Mouse (Mus musculus) adipocyte (in vitro differentiated cells): ENCODE measurements around the gene Phrf1.

Source experiments
- DNase-seq: peaks from one replicate; pipeline ENCODE4 v3.0.0-alpha.2; 2016; ENCODE audit warnings: low spot score

Gene Phrf1

DNA sequence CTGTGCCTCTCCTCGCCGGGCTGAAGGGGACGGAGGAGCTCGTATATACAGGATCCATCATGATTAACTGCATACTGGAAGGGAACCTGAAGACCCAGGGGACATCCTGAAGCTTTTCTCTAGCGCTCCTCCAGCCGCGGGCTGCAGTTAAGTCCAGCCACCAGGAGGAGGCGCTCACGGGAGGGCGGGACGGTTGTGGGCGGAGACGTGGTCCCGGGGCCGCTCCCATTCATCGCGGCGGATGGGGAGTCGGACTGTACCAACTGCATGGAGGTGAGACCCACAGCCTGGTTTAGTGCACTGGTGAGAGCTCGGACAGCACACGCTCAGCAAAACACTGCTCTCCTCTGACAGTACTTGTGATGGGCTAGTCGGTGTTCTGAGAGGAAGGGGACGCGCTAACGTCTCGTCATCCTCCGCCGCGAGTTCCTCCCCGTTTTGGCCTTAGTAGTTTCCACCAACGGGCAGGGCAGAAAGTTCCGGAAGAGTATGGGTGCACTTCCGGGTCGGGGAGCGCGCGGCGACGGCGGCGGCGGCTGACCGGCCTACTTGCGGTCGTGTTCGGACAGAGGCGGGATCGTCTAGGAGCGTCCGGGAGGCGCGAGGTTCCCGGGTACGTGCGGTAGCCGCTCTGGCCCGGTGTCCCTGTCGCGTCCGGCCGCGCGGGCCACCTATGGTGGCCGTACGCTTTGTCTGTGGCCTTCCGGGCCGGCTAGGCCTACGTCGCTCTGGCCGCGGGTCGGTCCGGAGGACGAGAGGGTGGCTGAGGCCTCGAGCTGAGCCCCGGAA is at the start of gene Phrf1:
Gene Phrf1, plus strand, starts transcription at position 506 of the 789 bp plus-strand sequence.
- peak; percentile 87 for DNase-seq

DNA sequence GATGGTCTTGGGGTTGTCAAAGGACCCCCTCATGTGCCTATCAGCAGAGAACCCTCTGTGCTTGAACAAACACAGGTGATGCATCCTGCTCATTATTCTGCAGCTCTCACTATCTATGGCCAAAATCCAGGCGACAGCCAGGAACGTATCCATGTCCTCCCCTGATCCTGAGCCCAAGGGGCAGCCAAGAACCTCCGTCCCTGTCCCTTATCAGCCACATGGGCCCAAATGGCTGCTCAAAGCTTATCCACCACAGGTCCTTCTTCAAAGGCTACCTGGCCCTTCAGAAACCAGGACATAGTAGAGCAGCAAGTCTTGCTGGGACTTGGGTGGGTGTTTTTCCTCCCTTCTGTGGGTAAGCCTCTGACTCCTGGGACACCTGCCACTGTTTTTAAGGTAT is 40.4 kb upstream of the Phrf1 start:
- no peak for DNase-seq

DNA sequence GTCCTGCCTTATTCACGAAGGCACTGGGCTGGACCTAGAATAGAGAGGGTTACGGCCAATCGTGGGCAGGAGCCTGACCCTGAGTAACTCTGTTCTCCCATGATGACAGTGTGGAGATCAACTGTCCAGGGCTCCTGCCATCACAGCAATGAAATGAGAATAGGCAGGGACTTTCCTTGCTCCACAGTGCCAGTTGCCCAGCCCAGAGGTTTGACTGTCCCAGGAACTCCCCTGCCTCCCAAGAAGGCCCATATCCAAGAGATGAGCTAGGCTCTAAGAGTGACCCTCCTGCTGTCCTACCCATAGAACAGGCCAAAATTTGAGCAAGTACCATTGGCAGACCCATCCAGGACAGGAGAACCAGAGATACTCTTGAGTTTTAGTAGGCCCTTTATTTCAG is 39.9 kb upstream of the Phrf1 start:
- DNase-seq: no peak

DNA sequence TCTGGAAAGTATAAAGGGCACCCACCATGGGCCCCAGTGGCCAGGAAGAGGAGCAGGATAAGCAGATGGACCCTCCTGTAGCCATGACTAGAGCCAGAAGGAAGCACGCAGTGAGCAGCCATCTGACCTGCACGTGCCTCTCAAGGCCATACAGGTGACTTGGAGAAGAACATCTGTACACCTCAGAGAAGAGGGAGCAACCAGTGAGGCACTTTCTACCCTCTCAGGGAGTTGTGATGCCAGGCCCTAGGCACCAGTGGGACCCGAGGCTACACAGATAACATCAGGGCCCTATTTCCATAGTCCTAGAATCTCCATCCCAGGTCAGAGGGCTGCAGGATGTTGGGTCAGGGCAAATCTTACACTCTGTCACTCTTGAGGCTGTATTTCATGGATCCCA is 38.4 kb upstream of the Phrf1 start:
- no peak for DNase-seq

DNA sequence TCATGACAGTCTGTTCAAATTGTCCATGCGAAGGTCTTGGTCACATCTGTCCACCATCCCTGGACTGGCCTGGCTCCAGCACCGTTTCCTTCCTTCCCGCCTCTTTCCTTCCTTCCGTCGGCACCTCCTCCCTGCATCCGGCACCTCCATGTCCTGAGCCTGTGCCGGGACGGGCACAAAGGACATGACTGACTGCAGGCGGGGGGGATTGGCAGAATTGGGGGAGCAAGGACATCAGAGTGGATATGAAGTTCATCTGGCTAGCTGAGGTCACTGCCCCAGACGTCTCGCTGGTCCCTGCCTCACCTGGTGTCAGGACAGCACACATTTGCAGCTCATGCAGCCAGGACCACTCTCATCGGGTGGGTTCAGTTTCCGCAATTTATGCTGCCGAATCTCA is 37.5 kb upstream of the Phrf1 start:
- DNase-seq: no peak

DNA sequence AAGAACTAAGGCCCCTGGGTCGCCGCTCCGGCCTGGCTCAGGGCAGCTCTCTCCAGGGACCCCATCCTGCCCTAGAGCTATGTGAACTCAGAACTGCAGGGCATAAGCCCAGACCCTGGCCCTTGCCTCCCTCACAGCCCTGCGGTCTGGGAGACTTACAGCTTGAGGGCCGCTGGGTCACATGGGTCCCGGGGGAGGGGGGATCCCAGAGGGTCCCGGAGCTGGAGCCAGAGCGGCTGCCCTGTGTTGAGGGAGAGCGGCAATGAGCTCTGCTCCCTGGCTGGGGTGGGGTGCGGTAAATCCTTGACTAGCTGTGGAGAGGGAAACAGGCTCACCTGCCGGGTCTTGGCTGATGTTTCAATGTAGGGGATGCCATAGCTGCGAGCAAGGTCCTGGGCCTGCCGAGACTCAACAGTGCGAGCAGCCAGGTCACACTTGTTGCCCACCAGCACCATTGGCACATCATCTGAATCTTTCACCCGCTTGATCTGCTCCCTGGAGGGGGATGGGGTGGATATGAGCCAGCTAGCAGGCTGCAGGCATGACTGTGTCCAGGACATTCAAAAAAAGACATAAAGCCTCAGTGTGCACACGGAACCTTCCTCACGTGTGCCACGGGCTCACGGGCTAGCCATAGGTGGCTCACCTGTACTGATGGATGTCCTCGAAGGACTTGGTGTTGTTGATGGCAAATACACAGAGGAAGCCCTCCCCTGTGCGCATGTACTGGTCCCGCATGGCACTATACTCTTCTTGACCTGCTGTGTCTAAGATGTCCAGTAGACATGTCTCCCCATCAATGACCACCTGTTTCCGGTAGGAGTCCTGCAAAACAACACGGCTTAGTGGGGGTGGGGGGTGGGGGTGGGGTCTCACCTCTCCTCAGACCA is 36.5 kb upstream of the Phrf1 start:
- DNase-seq: no peak

DNA sequence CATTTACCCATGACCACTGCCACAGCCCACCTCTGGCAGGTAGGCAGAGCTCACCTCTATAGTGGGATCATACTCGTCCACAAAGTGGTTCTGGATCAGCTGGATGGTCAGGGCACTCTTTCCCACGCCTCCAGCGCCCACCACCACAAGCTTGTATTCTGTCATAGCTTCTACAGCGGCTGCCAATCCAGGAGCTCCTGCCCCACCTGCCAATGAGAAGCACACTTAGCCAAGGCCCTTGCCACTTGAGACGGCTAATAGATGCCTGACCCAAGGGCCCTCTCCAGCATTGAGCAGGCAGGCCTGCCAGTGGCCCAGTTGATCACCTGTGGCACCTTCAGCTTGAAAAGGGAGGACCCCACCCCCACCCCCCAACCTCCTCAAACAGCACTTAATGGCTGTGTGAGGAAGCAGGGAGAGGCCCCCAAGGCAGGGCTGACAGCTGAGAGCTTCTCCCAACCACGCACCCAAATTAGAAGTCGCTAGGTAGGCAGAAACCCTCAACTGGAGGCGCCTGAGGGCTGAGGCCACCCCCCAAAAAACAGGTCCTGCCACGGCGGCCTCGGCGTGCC is 35.7 kb upstream of the Phrf1 start:
- DNase-seq: no peak

DNA sequence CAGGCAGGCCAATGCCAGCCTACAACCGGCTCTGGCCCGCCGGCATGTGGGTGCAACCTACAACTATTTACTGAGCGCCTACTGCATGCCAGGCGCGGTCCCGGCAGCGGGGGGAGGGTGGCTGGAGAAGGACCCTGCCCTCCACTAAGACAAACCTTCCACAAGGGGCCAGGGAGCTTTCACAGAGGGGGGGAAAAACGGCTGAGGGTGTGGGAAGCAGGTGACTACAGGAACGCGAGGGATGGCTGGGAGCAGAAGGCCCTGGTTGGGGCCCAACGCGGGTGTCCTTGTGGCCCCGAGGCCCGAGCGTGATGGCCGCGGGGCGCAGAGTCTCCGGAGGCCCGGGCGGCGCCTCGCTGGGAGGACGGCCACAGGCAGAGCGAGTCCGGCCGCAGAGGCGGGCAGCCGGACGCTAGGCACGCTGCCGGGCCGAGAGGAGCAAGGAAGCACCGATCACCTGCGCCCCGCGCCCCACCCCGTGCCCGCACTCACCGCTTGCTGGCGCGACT is 35.2 kb upstream of the Phrf1 start:
- DNase-seq: peak; percentile 25

DNA sequence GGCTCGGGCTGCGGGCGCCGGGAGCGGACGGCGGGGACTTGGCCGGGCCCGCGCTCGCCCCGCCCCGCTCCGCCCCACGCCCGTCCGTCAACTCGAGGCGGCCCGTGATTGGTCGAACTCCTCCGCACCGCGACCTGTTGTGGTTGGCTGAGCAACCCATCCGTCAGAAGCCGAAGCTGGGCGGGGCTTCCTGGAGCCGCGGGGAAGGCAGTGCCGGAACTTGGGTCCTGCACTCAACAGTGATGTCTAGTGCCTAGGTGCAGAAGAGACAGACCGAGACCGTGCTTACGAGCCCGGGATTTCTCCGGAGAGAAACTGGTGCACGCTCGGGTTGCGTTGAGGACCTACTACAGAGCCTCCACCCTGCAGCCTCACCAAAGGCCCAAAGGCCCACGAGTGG is 34.6 kb upstream of the Phrf1 start, which contains the start of the genes Hras and Lrrc56:
Gene Hras, minus strand, starts transcription at position 58 of the 400 bp plus-strand sequence.
Gene Lrrc56, plus strand, starts transcription at position 210 of the 400 bp plus-strand sequence.
- DNase-seq: peak; percentile 93

DNA sequence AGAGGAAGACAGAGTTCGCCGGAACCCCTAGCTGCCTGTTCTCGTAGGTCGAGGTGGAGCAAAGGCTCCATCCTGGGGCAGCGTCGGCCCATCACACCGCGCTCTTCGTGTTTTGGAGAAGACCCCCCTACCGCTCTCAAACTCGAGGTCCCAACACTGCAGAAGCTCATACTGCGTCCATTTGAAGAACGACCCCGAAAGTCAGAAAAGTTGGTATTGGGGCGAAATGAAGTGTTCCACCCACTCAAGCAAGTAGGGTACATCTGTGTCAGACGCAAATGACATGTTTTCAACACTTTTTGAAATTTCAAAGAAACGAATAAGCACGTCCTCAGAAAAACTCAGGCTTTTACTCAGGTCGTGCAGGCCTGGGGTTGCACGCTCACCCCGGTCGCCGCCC is 34.2 kb upstream of the Phrf1 start:
- no peak for DNase-seq

DNA sequence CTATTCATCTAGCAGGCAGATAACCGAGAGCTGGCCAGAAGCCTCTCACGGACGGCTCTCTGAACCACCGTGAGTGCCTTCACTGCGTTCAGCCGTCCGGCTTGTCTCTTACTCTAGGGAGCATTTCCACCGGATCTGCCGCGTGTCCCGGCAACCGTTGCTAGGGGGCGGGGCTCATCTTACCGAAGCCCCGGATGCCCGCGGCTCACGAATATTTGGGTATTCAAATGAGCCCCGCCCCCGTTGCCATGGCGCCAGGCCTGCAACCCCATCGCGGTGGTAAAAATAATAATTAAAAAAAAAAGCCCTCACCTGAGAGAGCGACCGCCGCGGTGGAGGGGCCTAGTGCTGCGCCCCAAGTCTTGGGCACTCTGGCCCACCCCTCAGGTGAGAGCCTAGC is 33.8 kb upstream of the Phrf1 start:
- peak; percentile 69 for DNase-seq

DNA sequence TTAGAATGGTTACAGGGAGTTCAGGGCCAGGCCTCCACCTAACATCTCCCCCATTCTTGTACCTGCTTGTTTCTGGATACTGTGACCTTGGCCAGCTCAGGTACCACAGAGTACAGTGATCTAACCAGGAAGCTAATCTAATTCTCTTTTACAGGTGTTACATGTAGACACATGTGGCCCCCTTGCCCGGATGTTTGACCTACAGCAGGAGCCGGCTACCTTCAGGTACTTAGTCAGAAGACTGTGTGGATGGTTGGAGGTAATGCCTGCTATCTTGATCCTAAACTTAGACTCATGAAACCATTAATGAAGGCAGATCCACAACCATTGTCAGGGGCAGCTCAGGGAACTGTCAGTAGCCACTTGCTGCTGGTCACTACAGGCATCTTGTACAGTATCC is 32.8 kb upstream of the Phrf1 start:
- no peak for DNase-seq

DNA sequence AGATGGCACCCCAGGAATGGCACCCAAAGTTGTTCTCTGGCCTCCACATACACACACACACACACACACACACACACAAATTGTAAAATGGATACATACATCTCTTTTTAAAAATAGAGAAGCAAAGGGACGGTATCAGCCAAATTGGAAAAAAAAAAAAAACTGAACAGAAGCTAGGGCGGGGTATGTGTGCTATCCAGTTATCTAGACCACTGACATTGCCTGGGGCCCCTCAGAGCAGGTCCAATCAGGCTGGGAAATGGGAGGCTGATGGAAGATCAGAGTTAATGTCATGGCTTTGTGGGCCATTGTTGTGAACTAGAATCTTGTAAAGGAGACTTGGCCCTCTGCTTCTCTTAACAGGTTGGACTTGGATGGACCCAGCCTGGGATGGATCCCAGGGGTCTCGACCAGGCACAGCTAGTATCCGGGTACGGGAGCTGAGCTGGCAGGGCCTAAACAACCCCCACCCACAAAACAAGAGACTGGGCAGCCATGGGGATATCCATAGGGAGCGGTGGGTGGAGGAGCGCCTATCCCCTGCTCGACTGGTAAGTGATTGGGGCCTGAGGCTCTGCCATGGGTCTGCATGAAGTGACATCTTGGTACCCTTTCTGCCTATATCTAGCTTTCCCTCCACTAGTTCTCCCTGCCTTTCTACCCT is 31.8 kb upstream of the Phrf1 start:
- DNase-seq: no peak

DNA sequence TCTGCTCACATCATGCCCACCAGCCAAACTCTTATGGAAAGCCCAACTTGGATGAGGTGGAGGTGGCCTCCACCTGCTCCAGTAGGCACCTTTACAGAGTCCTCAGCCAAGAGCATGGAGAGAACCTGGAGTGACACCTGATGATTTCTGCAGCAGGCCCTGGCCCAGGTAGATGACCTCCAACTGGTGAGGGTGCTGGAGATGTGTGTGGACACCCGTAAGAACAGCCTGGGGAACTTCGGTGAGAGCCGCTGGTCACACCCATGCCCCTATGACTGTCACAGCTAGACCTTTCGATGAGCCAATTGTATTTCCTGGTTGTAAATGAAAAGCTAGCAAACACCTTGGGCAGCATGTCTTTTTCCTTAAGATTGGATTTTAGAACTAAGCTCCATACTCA is 30.5 kb upstream of the Phrf1 start:
- DNase-seq: no peak

DNA sequence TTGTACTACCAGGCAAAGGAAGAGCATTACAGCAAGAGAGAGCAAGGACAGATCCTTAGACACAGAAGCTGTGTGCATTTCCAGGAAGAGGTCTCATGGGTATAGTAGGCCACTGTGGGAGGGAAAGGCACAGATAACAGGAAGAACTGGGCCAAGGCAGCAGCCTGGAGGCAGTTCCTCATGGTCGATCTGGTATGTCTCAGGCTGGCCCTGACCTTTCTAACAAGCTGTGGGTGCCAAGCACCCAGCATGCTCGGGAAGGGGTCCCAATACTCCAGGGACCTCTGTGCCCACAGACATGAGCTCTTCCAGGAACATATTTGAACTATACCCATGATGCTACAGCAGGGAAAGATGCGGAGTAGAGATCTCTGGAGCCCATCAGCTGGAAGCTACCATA is 24.0 kb upstream of the Phrf1 start:
- peak; percentile 24 for DNase-seq

DNA sequence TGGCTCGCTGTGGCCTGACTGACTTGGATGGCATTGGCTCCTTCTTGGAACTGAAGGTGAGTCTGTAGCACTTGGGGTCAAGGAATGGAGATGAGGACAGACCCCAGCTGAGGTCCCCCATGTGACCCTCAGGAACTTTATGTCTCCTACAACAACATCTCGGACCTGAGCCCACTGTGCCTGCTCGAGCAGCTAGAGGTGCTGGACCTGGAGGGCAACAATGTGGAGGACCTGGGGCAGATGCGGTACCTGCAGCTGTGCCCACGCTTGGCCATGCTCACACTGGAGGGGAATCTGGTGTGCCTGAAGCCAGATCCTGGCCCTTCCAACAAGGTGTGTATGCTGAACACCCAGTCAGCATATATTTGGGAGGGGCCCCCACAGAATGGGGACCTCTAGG is 23.1 kb upstream of the Phrf1 start:
- DNase-seq: no peak

DNA sequence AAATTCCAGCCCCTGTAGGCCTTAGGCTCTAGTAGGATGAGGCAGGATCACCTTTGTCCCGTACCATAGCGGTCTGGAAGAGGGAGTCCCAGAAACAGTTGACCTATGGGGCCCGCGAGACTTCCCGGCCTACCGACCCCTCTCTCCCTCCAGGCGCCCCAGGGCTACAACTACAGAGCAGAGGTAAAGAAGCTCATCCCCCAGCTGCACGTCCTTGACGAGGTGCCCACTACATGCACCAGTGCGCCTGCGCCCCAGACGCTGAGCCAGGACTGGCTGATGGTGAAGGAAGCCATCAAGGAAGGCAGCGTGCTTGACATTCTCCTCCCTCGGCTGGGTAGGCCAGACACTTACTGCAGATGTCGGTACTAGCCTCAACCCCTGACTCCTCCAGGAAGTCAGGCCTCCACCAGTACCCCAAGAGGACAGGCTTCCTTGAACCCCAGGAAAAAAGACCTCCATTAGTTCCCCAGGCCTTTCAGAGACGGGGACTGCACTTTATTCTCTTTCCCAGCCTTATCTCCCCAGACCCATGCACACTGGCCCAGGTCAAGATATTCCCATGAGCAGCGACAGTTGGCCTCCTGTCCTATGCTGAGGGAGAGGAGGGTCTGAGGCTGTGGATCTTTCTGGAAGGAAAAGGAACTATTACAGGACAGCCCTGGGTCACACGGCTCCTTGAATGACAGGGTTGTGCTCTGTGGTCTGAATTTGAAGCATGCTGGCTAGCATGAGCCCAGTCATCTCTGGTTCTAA is 22.2 kb upstream of the Phrf1 start:
- no peak for DNase-seq

DNA sequence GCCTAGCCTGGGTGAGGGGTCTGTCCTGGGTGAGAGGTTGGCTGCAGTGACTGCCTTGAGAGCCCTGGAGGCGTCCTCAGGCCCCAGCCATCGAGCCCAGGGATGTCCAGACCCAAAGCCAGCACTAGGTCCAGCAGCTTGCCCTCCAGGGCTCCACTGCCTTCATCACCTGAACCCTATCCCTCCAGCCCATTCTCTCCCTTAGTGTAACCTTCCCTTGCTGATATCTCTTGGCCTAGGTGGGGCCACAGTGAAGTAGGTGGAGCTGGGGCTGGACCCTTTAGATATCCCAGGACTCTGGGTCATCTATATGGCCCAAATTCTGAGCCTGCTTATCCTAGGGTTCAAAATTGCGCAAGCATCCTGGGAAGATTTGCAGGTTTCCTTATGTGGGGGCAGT is 19.1 kb upstream of the Phrf1 start:
- DNase-seq: no peak

DNA sequence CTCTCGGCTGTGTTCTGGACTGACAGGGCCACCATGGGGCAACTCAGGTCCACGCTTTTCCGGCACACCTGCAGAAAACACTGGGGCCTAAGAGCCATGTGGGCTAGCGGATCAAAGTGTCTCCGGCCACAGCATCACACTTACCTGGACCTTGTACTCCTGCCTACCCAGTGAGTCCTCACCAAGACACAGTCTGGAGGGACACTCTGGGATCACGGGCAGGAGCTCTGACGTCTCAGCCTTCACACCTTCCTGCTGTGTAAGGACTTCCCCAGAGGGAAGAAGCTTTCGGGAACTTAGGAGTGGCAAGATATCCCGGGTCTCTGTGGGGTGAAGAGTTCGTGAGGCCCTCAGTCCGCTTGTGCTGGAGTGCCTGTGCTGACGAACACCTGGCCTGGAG is 18.4 kb upstream of the Phrf1 start:
- DNase-seq: no peak

DNA sequence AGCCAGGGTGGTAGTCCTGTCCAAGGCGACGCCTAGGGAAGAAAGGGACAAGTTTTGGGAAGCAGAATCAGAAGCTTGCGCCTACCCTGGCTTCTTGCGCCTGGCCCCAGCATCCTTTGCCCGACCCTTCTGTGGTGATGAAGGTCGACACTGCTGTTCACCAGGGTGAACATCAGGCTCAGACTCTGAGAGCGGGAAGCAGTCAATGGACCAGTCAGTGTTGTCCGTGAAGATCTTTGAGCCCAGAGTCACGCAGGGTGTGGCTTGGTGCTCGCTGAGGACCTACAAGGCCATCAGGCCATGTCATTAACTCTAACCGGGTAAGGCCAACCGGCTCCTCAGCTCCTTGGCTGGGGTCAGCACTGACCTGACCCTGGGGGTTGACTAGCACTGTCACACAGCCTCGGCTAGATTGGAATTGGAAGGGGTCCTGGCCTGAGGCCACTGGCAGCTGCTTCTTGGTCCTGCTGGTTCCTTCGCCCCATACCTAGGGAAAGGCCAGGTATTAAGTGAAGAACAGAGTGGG is 17.9 kb upstream of the Phrf1 start:
- no peak for DNase-seq

DNA sequence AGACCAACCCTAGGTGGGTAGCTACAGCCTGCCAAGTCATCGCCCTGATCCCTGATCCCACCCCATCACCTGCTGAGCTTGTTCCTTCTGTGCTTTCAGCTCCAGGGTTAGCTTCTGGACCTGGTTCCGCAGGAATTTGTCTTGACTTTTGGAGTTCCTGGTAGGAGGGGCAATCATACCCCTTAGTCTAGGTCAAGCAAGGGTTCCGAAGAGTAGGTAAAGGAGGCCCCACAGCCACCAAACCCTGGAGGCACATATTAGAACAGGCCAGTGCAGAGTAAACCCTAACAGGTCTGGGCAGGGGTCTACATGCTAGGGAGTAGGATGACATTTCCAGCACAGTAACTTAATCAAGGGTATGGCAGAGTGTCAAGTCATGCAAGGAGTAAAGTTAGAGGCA is 15.5 kb upstream of the Phrf1 start:
- DNase-seq: no peak
